Mouse (Mus musculus) neural tube, embryonic 15.5 days (tissue): Measurements from ENCODE around the gene Rnf227. TPM values are rescaled to one million over a fixed set of nuclear protein-coding genes. Genes with fewer than 3 reads are reported as not detected.

Source experiments
- ATAC-seq: fragments of 200-750 bp; cut with Nextera tagmentation; 2 replicates; pipeline ENCODE4 v1.8.0; 2017; ENCODE audit warnings: mild to moderate bottlenecking, moderate TSS enrichment, moderate library complexity; ENCODE audit not compliant: low FRiP score
- H3K27ac ChIP-seq: fragments of 300-500 bp; sonication (generic); replicated peaks from 2 replicates; pipeline ENCODE4 v1.5.1; 2015; ENCODE audit warnings: mild to moderate bottlenecking, inconsistent platforms
- H3K27me3 ChIP-seq: fragments of 300-500 bp; sonication (generic); replicated peaks from 2 replicates; pipeline ENCODE4 v1.6.1; 2015; ENCODE audit warnings: inconsistent platforms
- H3K36me3 ChIP-seq: fragments of 300-500 bp; sonication (generic); 2 replicates; pipeline ENCODE4 v1.6.1; 2015; ENCODE audit warnings: inconsistent platforms
- H3K4me1 ChIP-seq: fragments of 300-500 bp; sonication (generic); 2 replicates; pipeline ENCODE4 v1.6.1; 2015; ENCODE audit warnings: inconsistent platforms
- H3K4me2 ChIP-seq: fragments of 300-500 bp; sonication (generic); 2 replicates; pipeline ENCODE4 v1.6.1; 2015; ENCODE audit warnings: inconsistent platforms, mild to moderate bottlenecking, moderate library complexity
- H3K4me3 ChIP-seq: fragments of 300-500 bp; sonication (generic); replicated peaks from 2 replicates; pipeline ENCODE4 v1.5.1; 2015; ENCODE audit warnings: mild to moderate bottlenecking, inconsistent platforms
- H3K9ac ChIP-seq: fragments of 300-500 bp; sonication (generic); replicated peaks from 2 replicates; pipeline ENCODE4 v1.6.1; 2015; ENCODE audit warnings: mild to moderate bottlenecking, inconsistent platforms
- H3K9me3 ChIP-seq: fragments of 300-500 bp; sonication (generic); replicated peaks from 2 replicates; pipeline ENCODE4 v1.6.1; 2016; ENCODE audit warnings: inconsistent platforms
- WGBS: fragments of 180-500 bp; shearing (Covaris S2); methylation state at CpG from one replicate; pipeline ENCODE4 v1.1.7; 2015; ENCODE audit warnings: mixed read lengths; 5-methylcytosine and 5-hydroxymethylcytosine counted together
- polyA plus RNA-seq: library from polyadenylated mRNA; unstranded; fragments of >200 nt; fragmentation: Nextera tagmentation; extraction: Ambion mirVana; gene quantifications from 2 replicates; pipeline ENCODE4 v1.2.1, GENCODE M21; 2015

Gene Rnf227
- polyA plus RNA-seq, 1 experiment from 2014 or later: 250 TPM

GRCm38 (mm10) chr11:69366855-69367615 lies 26.8 kb downstream of the Rnf227 start:
- H3K27ac ChIP-seq: peak overlapping the region; percentile 98
- H3K27me3 ChIP-seq: no peaks in the 10 kb centered on the region
- H3K9ac ChIP-seq: peak overlapping the region; percentile 99
- no peaks in the 10 kb centered on the region for H3K9me3 ChIP-seq
- peak overlapping the region; percentile 91 for H3K4me2 ChIP-seq
- peaks cover 63% of the 10 kb centered on the region for H3K4me1 ChIP-seq
- WGBS: under 1% methylated on average over 22 of the region's 22 CpGs
- no peak for ATAC-seq
- peaks cover 17% of the 10 kb centered on the region for H3K36me3 ChIP-seq
- H3K4me3 ChIP-seq: peak overlapping the region; percentile 72

GRCm38 (mm10) chr11:69367616-69368355 lies 27.5 kb downstream of the Rnf227 start:
- Histone ChIP-seq H3K4me2 (peak overlapping the region; percentile 91), H3K36me3 (peaks cover 11% of the 10 kb centered on the region), H3K27ac (peak overlapping the region; percentile 98), H3K27me3 (no peaks in the 10 kb centered on the region), H3K9ac (peak overlapping the region; percentile 99), H3K9me3 (no peaks in the 10 kb centered on the region), H3K4me1 (peaks cover 69% of the 10 kb centered on the region), H3K4me3 (peak overlapping the region; percentile 72)
- under 1% methylated on average over 22 of the region's 22 CpGs for WGBS
- no peak; the same call in 1 of the 2 replicates for ATAC-seq

GRCm38 (mm10) chr11:69368356-69369214 lies 28.3 kb downstream of the Rnf227 start:
- Histone ChIP-seq H3K4me1 (peaks cover 65% of the 10 kb centered on the region), H3K27me3 (no peaks in the 10 kb centered on the region), H3K9me3 (no peaks in the 10 kb centered on the region), H3K4me3 (peak overlapping the region; percentile 72), H3K27ac (peak overlapping the region; percentile 98), H3K4me2 (peak overlapping the region; percentile 91), H3K36me3 (peaks cover 8% of the 10 kb centered on the region; the same call in 1 of the 2 replicates), H3K9ac (peak overlapping the region; percentile 99)
- peak; percentile 23 for ATAC-seq
- under 1% methylated on average over 35 of the region's 106 CpGs for WGBS

- WGBS: 1% methylated on average over 23 of the region's 34 CpGs
- Histone ChIP-seq H3K4me3 (peak within 1 kb of the TSS; percentile 72), H3K9ac (peak within 1 kb of the TSS; percentile 99), H3K4me1 (peaks cover 61% of the 10 kb centered on the region), H3K27me3 (no peaks in the 10 kb centered on the region), H3K27ac (peak within 1 kb of the TSS; percentile 98), H3K9me3 (no peaks in the 10 kb centered on the region), H3K36me3 (peaks cover 5% of the 10 kb centered on the region; the same call in 1 of the 2 replicates), H3K4me2 (peak within 1 kb of the TSS; percentile 91)
- no peak for ATAC-seq
Observed at GRCm38 (mm10) chr11:69369215-69369989, 29.1 kb downstream of the Rnf227 start, which contains the start of gene Chd3. Gene Chd3, minus strand, starts transcription at chr11:69369406.

- peaks cover 53% of the 10 kb centered on the region for H3K4me1 ChIP-seq
- peak overlapping the region; percentile 91 for H3K4me2 ChIP-seq
- H3K9me3 ChIP-seq: no peaks in the 10 kb centered on the region
- peaks cover 5% of the 10 kb centered on the region; the same call in 1 of the 2 replicates for H3K36me3 ChIP-seq
- H3K27me3 ChIP-seq: no peaks in the 10 kb centered on the region
- ATAC-seq: no peak
- H3K9ac ChIP-seq: peak overlapping the region; percentile 99
- WGBS: 18% methylated on average over 2 of the region's 2 CpGs
- peak overlapping the region; percentile 98 for H3K27ac ChIP-seq
- H3K4me3 ChIP-seq: peak overlapping the region; percentile 72
Observed at GRCm38 (mm10) chr11:69369990-69370816, 29.9 kb downstream of the Rnf227 start.

GRCm38 (mm10) chr11:69370817-69371215 lies 30.6 kb downstream of the Rnf227 start:
- Histone ChIP-seq H3K4me3 (0 out of 2 replicates have a peak overlapping the region, but pooled peaks have one; percentile 12), H3K27me3 (no peaks in the 10 kb centered on the region), H3K9ac (no peak overlapping the region), H3K27ac (peak overlapping the region; percentile 77), H3K36me3 (peaks cover 5% of the 10 kb centered on the region; the same call in 1 of the 2 replicates), H3K4me2 (peak overlapping the region; percentile 40), H3K4me1 (peaks cover 47% of the 10 kb centered on the region), H3K9me3 (no peaks in the 10 kb centered on the region)
- no peak for ATAC-seq
- 13% methylated on average over 9 of the region's 9 CpGs for WGBS

GRCm38 (mm10) chr11:69371601-69372000 lies 31.3 kb downstream of the Rnf227 start:
- 14% methylated on average over 12 of the region's 12 CpGs for WGBS
- ATAC-seq: no peak

GRCm38 (mm10) chr11:69372056-69372779 lies 32.0 kb downstream of the Rnf227 start:
- peaks cover 36% of the 10 kb centered on the region for H3K4me1 ChIP-seq
- peaks cover 5% of the 10 kb centered on the region; the same call in 1 of the 2 replicates for H3K36me3 ChIP-seq
- WGBS: 26% methylated on average over 12 of the region's 12 CpGs
- H3K9ac ChIP-seq: peak overlapping the region; percentile 17; the same call in 1 of the 2 replicates
- no peaks in the 10 kb centered on the region for H3K9me3 ChIP-seq
- no peak for ATAC-seq
- H3K27ac ChIP-seq: peak overlapping the region; percentile 77
- peak overlapping the region; percentile 40 for H3K4me2 ChIP-seq
- peak overlapping the region; percentile 12; the same call in 1 of the 2 replicates for H3K4me3 ChIP-seq
- no peaks in the 10 kb centered on the region for H3K27me3 ChIP-seq

More at GRCm38 (mm10) chr11:69371601-69372000, 31.3 kb downstream of the Rnf227 start:
- H3K27ac ChIP-seq: peak overlapping the region; percentile 77
- peaks cover 5% of the 10 kb centered on the region; the same call in 1 of the 2 replicates for H3K36me3 ChIP-seq
- H3K9me3 ChIP-seq: no peaks in the 10 kb centered on the region
- peak overlapping the region; percentile 12; the same call in 1 of the 2 replicates for H3K4me3 ChIP-seq
- peak overlapping the region; percentile 40 for H3K4me2 ChIP-seq
- no peaks in the 10 kb centered on the region for H3K27me3 ChIP-seq
- peaks cover 41% of the 10 kb centered on the region for H3K4me1 ChIP-seq
- H3K9ac ChIP-seq: 0 out of 2 replicates have a peak overlapping the region, but pooled peaks have one; percentile 17

- no peak overlapping the region for H3K4me2 ChIP-seq
- peaks cover 5% of the 10 kb centered on the region; the same call in 1 of the 2 replicates for H3K36me3 ChIP-seq
- WGBS: 65% methylated on average over 3 of the region's 3 CpGs
- ATAC-seq: no peak
- H3K9me3 ChIP-seq: no peaks in the 10 kb centered on the region
- peak overlapping the region; percentile 77; the same call in 1 of the 2 replicates for H3K27ac ChIP-seq
- peaks cover 31% of the 10 kb centered on the region for H3K4me1 ChIP-seq
- no peak overlapping the region for H3K4me3 ChIP-seq
- no peak overlapping the region for H3K9ac ChIP-seq
- no peaks in the 10 kb centered on the region for H3K27me3 ChIP-seq
Observed at GRCm38 (mm10) chr11:69372780-69373170, 32.5 kb downstream of the Rnf227 start.
